Mouse (Mus musculus) midbrain, embryonic 15.5 days (tissue): Measurements from ENCODE around the gene Gm29423. TPM values are rescaled to one million over a fixed set of nuclear protein-coding genes. Genes with fewer than 3 reads are reported as not detected.
"Not testable (repeated sequence)": the region's sequence is repeated elsewhere in the genome, so short reads cannot be mapped to it uniquely, and the experiment has no call there.

Experiments used
- ATAC-seq: fragments of 200-750 bp; cut with Nextera tagmentation; replicated peaks from 2 replicates; pipeline ENCODE4 v1.8.0; 2017; ENCODE audit warnings: moderate TSS enrichment
- H3K27ac ChIP-seq: fragments of 300-500 bp; sonication (generic); 2 replicates; pipeline ENCODE4 v1.5.1; 2015; ENCODE audit warnings: mild to moderate bottlenecking, inconsistent platforms
- H3K27me3 ChIP-seq: fragments of 300-500 bp; sonication (generic); replicated peaks from 2 replicates; pipeline ENCODE4 v1.6.1; 2015; ENCODE audit warnings: inconsistent platforms
- H3K36me3 ChIP-seq: fragments of 300-500 bp; sonication (generic); replicated peaks from 2 replicates; pipeline ENCODE4 v1.6.1; 2015; ENCODE audit warnings: inconsistent platforms
- H3K4me1 ChIP-seq: fragments of 300-500 bp; sonication (generic); 2 replicates; pipeline ENCODE4 v1.6.1; 2015; ENCODE audit warnings: inconsistent platforms
- H3K4me2 ChIP-seq: fragments of 300-500 bp; sonication (generic); 2 replicates; pipeline ENCODE4 v1.6.1; 2015; ENCODE audit warnings: inconsistent platforms, mild to moderate bottlenecking, moderate library complexity
- H3K4me3 ChIP-seq: fragments of 300-500 bp; sonication (generic); 2 replicates; pipeline ENCODE4 v1.5.1; 2015; ENCODE audit warnings: mild to moderate bottlenecking, inconsistent platforms
- H3K9ac ChIP-seq: fragments of 300-500 bp; sonication (generic); 2 replicates; pipeline ENCODE4 v1.6.1; 2015; ENCODE audit warnings: mild to moderate bottlenecking, inconsistent platforms
- H3K9me3 ChIP-seq: fragments of 300-500 bp; sonication (generic); 2 replicates; pipeline ENCODE4 v1.6.1; 2016; ENCODE audit warnings: inconsistent platforms
- WGBS: fragments of 180-500 bp; shearing (Covaris S2); methylation state at CpG from one replicate; pipeline ENCODE4 v1.1.7; 2015; ENCODE audit warnings: mixed read lengths; 5-methylcytosine and 5-hydroxymethylcytosine counted together
- polyA plus RNA-seq: library from polyadenylated mRNA; unstranded; fragments of >200 nt; fragmentation: Nextera tagmentation; extraction: Ambion mirVana; gene quantifications from 2 replicates; pipeline ENCODE4 v1.2.1, GENCODE M21; 2015

The Gm29423 gene
- not detected in 2 replicates for polyA plus RNA-seq

DNA sequence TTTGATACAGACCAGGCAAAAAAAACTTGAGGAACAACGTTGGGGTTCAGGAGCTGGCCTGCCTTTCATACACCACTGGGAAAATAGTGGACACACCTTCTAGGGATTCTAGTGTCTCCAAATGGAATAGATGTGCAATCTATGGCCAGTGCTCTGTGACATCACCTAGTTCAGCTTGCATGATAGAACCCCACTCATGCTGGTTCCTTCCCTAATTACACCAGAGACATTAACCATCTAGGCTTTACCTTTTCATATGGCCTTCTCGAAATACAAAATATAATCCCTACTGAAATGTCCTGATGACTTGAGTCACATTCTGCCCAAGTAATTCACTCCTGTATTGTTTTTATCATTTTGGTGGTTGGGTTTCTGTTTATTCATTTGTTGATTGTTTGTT is at the start of gene Gm29423, which contains the start of gene Gm29644:
Gene Gm29423 (minus strand): TSS at position 101 of the 400 bp plus-strand sequence.
Gene Gm29644 (minus strand): TSS at position 157 of the 400 bp plus-strand sequence.
- not testable (repeated sequence) for H3K27me3 ChIP-seq, H3K36me3 ChIP-seq, H3K4me3 ChIP-seq, H3K4me2 ChIP-seq, H3K27ac ChIP-seq, ATAC-seq, H3K9me3 ChIP-seq, H3K4me1 ChIP-seq, H3K9ac ChIP-seq
- no CpG with 5 or more reads among the region's 2 CpGs for whole genome bisulfite sequencing

DNA sequence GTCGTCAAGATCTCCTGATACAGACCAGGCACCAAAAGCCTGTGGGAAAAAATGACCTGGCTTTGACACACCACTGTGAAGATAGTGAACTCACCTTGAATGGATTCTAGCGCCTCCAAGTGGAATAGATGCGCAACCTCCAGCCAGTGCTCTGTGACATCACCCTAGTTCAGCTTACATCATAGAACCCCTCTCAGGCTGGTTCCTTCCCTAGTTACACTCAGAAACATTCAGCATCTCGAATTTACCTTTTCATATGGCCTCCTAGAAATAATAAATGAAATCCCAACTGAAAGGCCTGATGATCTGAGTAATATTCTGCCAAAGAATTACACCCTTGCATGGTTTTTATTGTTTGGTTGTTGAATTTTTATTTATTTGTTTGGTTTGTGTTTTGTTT is 29.5 kb downstream of the Gm29423 start, which contains the start of gene Gm21118:
Gene Gm21118 (minus strand): TSS at position 101 of the 400 bp plus-strand sequence.
- H3K4me2 ChIP-seq, H3K4me1 ChIP-seq, H3K36me3 ChIP-seq, H3K9ac ChIP-seq, H3K27me3 ChIP-seq, H3K27ac ChIP-seq, H3K9me3 ChIP-seq, ATAC-seq, H3K4me3 ChIP-seq: not testable (repeated sequence)
- WGBS, result no CpG with 5 or more reads among the region's 4 CpGs

Other genes starting within 250 kb of the Gm29423 start
- gene Gm21118, start 29.6 kb downstream of the Gm29423 start, polyA plus RNA-seq, result not detected in 2 replicates
- not detected in 2 replicates for gene Gm29644, start 56 bp upstream of the Gm29423 start, polyA plus RNA-seq
- gene Gm20888, start 138.6 kb upstream of the Gm29423 start, polyA plus RNA-seq, result not detected in 2 replicates